Mouse (Mus musculus): ENCODE measurements around the gene Sgtb. TPM values are rescaled to one million over a fixed set of nuclear protein-coding genes. Genes with fewer than 3 reads are reported as not detected.

The Sgtb gene
- 40.0 and 42.3 TPM in 2 replicates for polyA plus RNA-seq (2021; fragmentation: Nextera tagmentation)
- long read RNA-seq, experiment 1, transcript Sgtb-201 (11 exons, 3,048 nt): major isoform, 43 of 108 reads
- long read RNA-seq, experiment 1, partial matches to known transcripts: 37 of 108 reads
- long read RNA-seq, experiment 1, other reads (novel, unspliced or antisense): 26 of 108 reads
- long read RNA-seq, experiment 2, transcript Sgtb-201 (11 exons, 3,048 nt): major isoform, 281 of 338 reads
- long read RNA-seq, experiment 2, partial matches to known transcripts: 26 of 338 reads
- long read RNA-seq, experiment 2, other reads (novel, unspliced or antisense): 30 of 338 reads

GRCm38 (mm10) chr13:104109288-104109815 is at the start of gene Sgtb, which contains the start of gene Nln:
Gene Sgtb, plus strand, starts transcription at chr13:104109741.
Gene Nln, minus strand, starts transcription at chr13:104109614.

GRCm38 (mm10) chr13:104177796-104178649 is 68.5 kb downstream of the Sgtb start, which contains the start of gene Trappc13:
Gene Trappc13, minus strand, starts transcription at chr13:104178469.

GRCm38 (mm10) chr13:104178650-104179121 is 69.1 kb downstream of the Sgtb start, which contains the start of gene Trim23:
Gene Trim23, plus strand, starts transcription at chr13:104178797.

Other genes starting within 250 kb of the Sgtb start
- 5.2 and 6.2 TPM in 2 replicates for gene Erbin, start 189.2 kb upstream of the Sgtb start, polyA plus RNA-seq (2021; fragmentation: Nextera tagmentation)
- gene Nln, start 127 bp upstream of the Sgtb start, polyA plus RNA-seq (2021; fragmentation: Nextera tagmentation): 8.6 and 10.8 TPM in 2 replicates
- gene Trappc13, start 68.7 kb downstream of the Sgtb start, polyA plus RNA-seq (2021; fragmentation: Nextera tagmentation): 28.0 and 29.4 TPM in 2 replicates
- gene Trim23, start 69.1 kb downstream of the Sgtb start, polyA plus RNA-seq (2021; fragmentation: Nextera tagmentation): 26.0 and 32.1 TPM in 2 replicates
- gene Cenpk, start 118.9 kb downstream of the Sgtb start, polyA plus RNA-seq (2021; fragmentation: Nextera tagmentation): 2.1 and 3.3 TPM in 2 replicates
- 3.4 and 4.8 TPM in 2 replicates for gene Ppwd1, start 119.1 kb downstream of the Sgtb start, polyA plus RNA-seq (2021; fragmentation: Nextera tagmentation)
- 0.09 and 0.15 TPM in 2 replicates for gene Adamts6, start 178.1 kb downstream of the Sgtb start, polyA plus RNA-seq (2021; fragmentation: Nextera tagmentation)